Mouse (Mus musculus): ENCODE measurements around the gene Pmm2. TPM values are rescaled to one million over a fixed set of nuclear protein-coding genes. Genes with fewer than 3 reads are reported as not detected.
A peak's percentile ranks its signal among the peaks of the same experiment; 100 is the strongest.

Pmm2 gene
- 42.2 and 43.9 TPM in 2 replicates for polyA plus RNA-seq (2015; fragmentation: Nextera tagmentation; extraction: Ambion mirVana)

- Histone ChIP-seq H3K36me3 (ENCODE audit: control insufficient read depth, insufficient read depth) (peaks cover 15% of the 10 kb centered on the region), H3K27me3 (ENCODE audit: control insufficient read depth, insufficient read depth, low read length) (no peaks in the 10 kb centered on the region), H3K4me1 (ENCODE audit: control insufficient read depth, insufficient read depth, low read length) (peaks cover 25% of the 10 kb centered on the region), H3K4me3 (ENCODE audit: low read length) (peak within 1 kb of the TSS; percentile 90), H3K27ac (ENCODE audit: low read length) (peak within 1 kb of the TSS; percentile 93), H3K9ac (ENCODE audit: low read length) (peak within 1 kb of the TSS; percentile 91), H3K4me2 (ENCODE audit: low read depth, low read length) (peak within 1 kb of the TSS; percentile 85), H3K9me3 (replicated peaks; ENCODE audit: control insufficient read depth, low read length) (no peaks in the 10 kb centered on the region)
- ATAC-seq (replicated peaks; ENCODE audit: extremely low read depth, insufficient read depth, low FRiP score): peak; percentile 88
- under 1% methylated on average over 59 of the region's 59 CpGs for WGBS
Measured at GRCm38 (mm10) chr16:8637217-8638051, at the start of gene Pmm2, which contains the start of gene Tmem186. Gene Pmm2, plus strand, starts transcription at chr16:8637674. Gene Tmem186, minus strand, starts transcription at chr16:8637712.

GRCm38 (mm10) chr16:8595411-8595810 lies 42.1 kb upstream of the Pmm2 start:
- Histone ChIP-seq H3K4me2 (ENCODE audit: low read depth, low read length) (no peak overlapping the region), H3K36me3 (ENCODE audit: control insufficient read depth, insufficient read depth) (no peaks in the 10 kb centered on the region), H3K27ac (ENCODE audit: low read length) (no peak overlapping the region), H3K4me1 (ENCODE audit: control insufficient read depth, insufficient read depth, low read length) (no peaks in the 10 kb centered on the region), H3K4me3 (ENCODE audit: low read length) (no peak overlapping the region), H3K9ac (ENCODE audit: low read length) (no peak overlapping the region), H3K9me3 (replicated peaks; ENCODE audit: control insufficient read depth, low read length) (no peaks in the 10 kb centered on the region), H3K27me3 (ENCODE audit: control insufficient read depth, insufficient read depth, low read length) (no peaks in the 10 kb centered on the region)
- WGBS: 43% methylated on average over 4 of the region's 4 CpGs
- ATAC-seq (replicated peaks; ENCODE audit: extremely low read depth, insufficient read depth, low FRiP score): no peak

GRCm38 (mm10) chr16:8596336-8596735 lies 41.1 kb upstream of the Pmm2 start:
- no peaks in the 10 kb centered on the region for H3K4me1 ChIP-seq (ENCODE audit: control insufficient read depth, insufficient read depth, low read length)
- no peaks in the 10 kb centered on the region for H3K9me3 ChIP-seq (replicated peaks; ENCODE audit: control insufficient read depth, low read length)
- no peak overlapping the region for H3K9ac ChIP-seq (ENCODE audit: low read length)
- no peak overlapping the region for H3K4me3 ChIP-seq (ENCODE audit: low read length)
- no peak for ATAC-seq (replicated peaks; ENCODE audit: extremely low read depth, insufficient read depth, low FRiP score)
- WGBS: 71% methylated on average over 4 of the region's 4 CpGs
- H3K27ac ChIP-seq (ENCODE audit: low read length): no peak overlapping the region
- no peaks in the 10 kb centered on the region for H3K36me3 ChIP-seq (ENCODE audit: control insufficient read depth, insufficient read depth)
- no peak overlapping the region for H3K4me2 ChIP-seq (ENCODE audit: low read depth, low read length)
- no peaks in the 10 kb centered on the region for H3K27me3 ChIP-seq (ENCODE audit: control insufficient read depth, insufficient read depth, low read length)

GRCm38 (mm10) chr16:8597516-8597915 lies 40.0 kb upstream of the Pmm2 start:
- 81% methylated on average over 5 of the region's 5 CpGs for WGBS
- Histone ChIP-seq H3K27ac (ENCODE audit: low read length) (no peak overlapping the region), H3K4me3 (ENCODE audit: low read length) (no peak overlapping the region), H3K27me3 (ENCODE audit: control insufficient read depth, insufficient read depth, low read length) (no peaks in the 10 kb centered on the region), H3K9ac (ENCODE audit: low read length) (no peak overlapping the region), H3K4me1 (ENCODE audit: control insufficient read depth, insufficient read depth, low read length) (no peaks in the 10 kb centered on the region), H3K36me3 (ENCODE audit: control insufficient read depth, insufficient read depth) (no peaks in the 10 kb centered on the region), H3K4me2 (ENCODE audit: low read depth, low read length) (no peak overlapping the region), H3K9me3 (replicated peaks; ENCODE audit: control insufficient read depth, low read length) (no peaks in the 10 kb centered on the region)
- no peak for ATAC-seq (replicated peaks; ENCODE audit: extremely low read depth, insufficient read depth, low FRiP score)

- Histone ChIP-seq H3K27ac (ENCODE audit: low read length) (no peak overlapping the region), H3K27me3 (ENCODE audit: control insufficient read depth, insufficient read depth, low read length) (no peaks in the 10 kb centered on the region), H3K9me3 (replicated peaks; ENCODE audit: control insufficient read depth, low read length) (no peaks in the 10 kb centered on the region), H3K9ac (ENCODE audit: low read length) (no peak overlapping the region), H3K4me3 (ENCODE audit: low read length) (no peak overlapping the region), H3K4me1 (ENCODE audit: control insufficient read depth, insufficient read depth, low read length) (no peaks in the 10 kb centered on the region), H3K4me2 (ENCODE audit: low read depth, low read length) (no peak overlapping the region), H3K36me3 (ENCODE audit: control insufficient read depth, insufficient read depth) (no peaks in the 10 kb centered on the region)
- ATAC-seq (replicated peaks; ENCODE audit: extremely low read depth, insufficient read depth, low FRiP score): no peak
- 70% methylated on average over 3 of the region's 3 CpGs for WGBS
Measured at GRCm38 (mm10) chr16:8603789-8604188, 33.7 kb upstream of the Pmm2 start.

- Histone ChIP-seq H3K9ac (ENCODE audit: low read length) (no peak overlapping the region), H3K4me1 (ENCODE audit: control insufficient read depth, insufficient read depth, low read length) (no peaks in the 10 kb centered on the region), H3K4me3 (ENCODE audit: low read length) (no peak overlapping the region), H3K9me3 (replicated peaks; ENCODE audit: control insufficient read depth, low read length) (no peaks in the 10 kb centered on the region), H3K4me2 (ENCODE audit: low read depth, low read length) (no peak overlapping the region), H3K27ac (ENCODE audit: low read length) (no peak overlapping the region), H3K36me3 (ENCODE audit: control insufficient read depth, insufficient read depth) (no peaks in the 10 kb centered on the region), H3K27me3 (ENCODE audit: control insufficient read depth, insufficient read depth, low read length) (no peaks in the 10 kb centered on the region)
- ATAC-seq (replicated peaks; ENCODE audit: extremely low read depth, insufficient read depth, low FRiP score): no peak
- WGBS: 71% methylated on average over 3 of the region's 3 CpGs
Measured at GRCm38 (mm10) chr16:8610397-8610796, 27.1 kb upstream of the Pmm2 start.

GRCm38 (mm10) chr16:8612214-8613005 lies 25.1 kb upstream of the Pmm2 start:
- no peak overlapping the region for H3K4me3 ChIP-seq (ENCODE audit: low read length)
- no peaks in the 10 kb centered on the region for H3K27me3 ChIP-seq (ENCODE audit: control insufficient read depth, insufficient read depth, low read length)
- no peaks in the 10 kb centered on the region for H3K4me1 ChIP-seq (ENCODE audit: control insufficient read depth, insufficient read depth, low read length)
- no peaks in the 10 kb centered on the region for H3K36me3 ChIP-seq (ENCODE audit: control insufficient read depth, insufficient read depth)
- WGBS: 77% methylated on average over 8 of the region's 8 CpGs
- no peak for ATAC-seq (replicated peaks; ENCODE audit: extremely low read depth, insufficient read depth, low FRiP score)
- H3K9me3 ChIP-seq (replicated peaks; ENCODE audit: control insufficient read depth, low read length): no peaks in the 10 kb centered on the region
- H3K4me2 ChIP-seq (ENCODE audit: low read depth, low read length): no peak overlapping the region
- H3K27ac ChIP-seq (ENCODE audit: low read length): no peak overlapping the region
- no peak overlapping the region for H3K9ac ChIP-seq (ENCODE audit: low read length)

- Histone ChIP-seq H3K4me2 (ENCODE audit: low read depth, low read length) (no peak overlapping the region), H3K9ac (ENCODE audit: low read length) (no peak overlapping the region), H3K4me3 (ENCODE audit: low read length) (no peak overlapping the region), H3K27me3 (ENCODE audit: control insufficient read depth, insufficient read depth, low read length) (no peaks in the 10 kb centered on the region), H3K9me3 (replicated peaks; ENCODE audit: control insufficient read depth, low read length) (no peaks in the 10 kb centered on the region), H3K4me1 (ENCODE audit: control insufficient read depth, insufficient read depth, low read length) (no peaks in the 10 kb centered on the region), H3K27ac (ENCODE audit: low read length) (no peak overlapping the region), H3K36me3 (ENCODE audit: control insufficient read depth, insufficient read depth) (no peaks in the 10 kb centered on the region)
- no peak for ATAC-seq (replicated peaks; ENCODE audit: extremely low read depth, insufficient read depth, low FRiP score)
- WGBS: 77% methylated on average over 4 of the region's 4 CpGs
Measured at GRCm38 (mm10) chr16:8613039-8613438, 24.4 kb upstream of the Pmm2 start.

GRCm38 (mm10) chr16:8613447-8613846 lies 24.0 kb upstream of the Pmm2 start:
- Histone ChIP-seq H3K9ac (ENCODE audit: low read length) (no peak overlapping the region), H3K27ac (ENCODE audit: low read length) (no peak overlapping the region), H3K4me1 (ENCODE audit: control insufficient read depth, insufficient read depth, low read length) (no peaks in the 10 kb centered on the region), H3K4me3 (ENCODE audit: low read length) (no peak overlapping the region), H3K36me3 (ENCODE audit: control insufficient read depth, insufficient read depth) (no peaks in the 10 kb centered on the region), H3K27me3 (ENCODE audit: control insufficient read depth, insufficient read depth, low read length) (no peaks in the 10 kb centered on the region), H3K4me2 (ENCODE audit: low read depth, low read length) (no peak overlapping the region), H3K9me3 (replicated peaks; ENCODE audit: control insufficient read depth, low read length) (no peaks in the 10 kb centered on the region)
- WGBS: 86% methylated on average over 3 of the region's 3 CpGs
- ATAC-seq (replicated peaks; ENCODE audit: extremely low read depth, insufficient read depth, low FRiP score): no peak
